Mouse (Mus musculus) hindbrain, embryonic 15.5 days (tissue): ENCODE data around the gene Cfap43. TPM values are rescaled to one million over a fixed set of nuclear protein-coding genes. Genes with fewer than 3 reads are reported as not detected.
"Not testable (repeated sequence)": the region's sequence is repeated elsewhere in the genome, so short reads cannot be mapped to it uniquely, and the experiment has no call there.

Experiments
- ATAC-seq: fragments of 200-750 bp; cut with Nextera tagmentation; 2 replicates; pipeline ENCODE4 v1.8.0; 2017; ENCODE audit warnings: low read depth, moderate number of reproducible peaks, moderate TSS enrichment; ENCODE audit not compliant: low FRiP score
- H3K27ac ChIP-seq: fragments of 300-500 bp; sonication (generic); replicated peaks from 2 replicates; pipeline ENCODE4 v1.5.1; 2015; ENCODE audit warnings: mild to moderate bottlenecking, inconsistent platforms
- H3K27me3 ChIP-seq: fragments of 300-500 bp; sonication (generic); 2 replicates; pipeline ENCODE4 v1.6.1; 2015; ENCODE audit warnings: control low read depth, inconsistent platforms
- H3K36me3 ChIP-seq: fragments of 300-500 bp; sonication (generic); 2 replicates; pipeline ENCODE4 v1.6.1; 2015; ENCODE audit warnings: control low read depth, inconsistent platforms
- H3K4me1 ChIP-seq: fragments of 300-500 bp; sonication (generic); replicated peaks from 2 replicates; pipeline ENCODE4 v1.6.1; 2015; ENCODE audit warnings: control low read depth, inconsistent platforms
- H3K4me2 ChIP-seq: fragments of 300-500 bp; sonication (generic); 2 replicates; pipeline ENCODE4 v1.6.1; 2015; ENCODE audit warnings: moderate library complexity, mild to moderate bottlenecking, inconsistent platforms
- H3K4me3 ChIP-seq: fragments of 300-500 bp; sonication (generic); 2 replicates; pipeline ENCODE4 v1.5.1; 2015; ENCODE audit warnings: mild to moderate bottlenecking, inconsistent platforms
- H3K9ac ChIP-seq: fragments of 300-500 bp; sonication (generic); 2 replicates; pipeline ENCODE4 v1.6.1; 2015; ENCODE audit warnings: inconsistent platforms
- H3K9me3 ChIP-seq: fragments of 300-500 bp; sonication (generic); 2 replicates; pipeline ENCODE4 v1.6.1; 2016; ENCODE audit warnings: control low read depth, inconsistent platforms
- WGBS: fragments of 180-500 bp; shearing (Covaris S2); methylation state at CpG from one replicate; pipeline ENCODE4 v1.1.7; 2015; 5-methylcytosine and 5-hydroxymethylcytosine counted together
- polyA plus RNA-seq: library from polyadenylated mRNA; unstranded; fragments of >200 nt; fragmentation: Nextera tagmentation; extraction: Ambion mirVana; gene quantifications from 2 replicates; pipeline ENCODE4 v1.2.1, GENCODE M21; 2015

The Cfap43 gene
- polyA plus RNA-seq, 1 experiment from 2014 or later = 2.3 TPM

- no peaks in the 10 kb centered on the region for H3K9me3 ChIP-seq
- 94% methylated on average over 8 of the region's 8 CpGs for WGBS
- no peak overlapping the region for H3K4me2 ChIP-seq
- H3K27me3 ChIP-seq = no peaks in the 10 kb centered on the region
- H3K36me3 ChIP-seq = peaks cover 19% of the 10 kb centered on the region; the same call in 1 of the 2 replicates
- no peak for ATAC-seq
- no peak overlapping the region for H3K9ac ChIP-seq
- H3K4me3 ChIP-seq = no peak overlapping the region
- H3K4me1 ChIP-seq = peaks cover 13% of the 10 kb centered on the region; the same call in 1 of the 2 replicates
- H3K27ac ChIP-seq = no peak overlapping the region
Observed at GRCm38 (mm10) chr19:47859180-47859579, 59.9 kb downstream of the Cfap43 start.

- Histone ChIP-seq H3K27ac (no peak overlapping the region), H3K36me3 (0 out of 2 replicates have a peak, but pooled peaks cover 14% of the 10 kb centered on the region), H3K4me2 (no peak overlapping the region), H3K4me1 (peaks cover 19% of the 10 kb centered on the region), H3K4me3 (no peak overlapping the region), H3K27me3 (no peaks in the 10 kb centered on the region), H3K9ac (no peak overlapping the region), H3K9me3 (no peaks in the 10 kb centered on the region)
- WGBS = 75% methylated on average over 18 of the region's 18 CpGs
- no peak for ATAC-seq
Observed at GRCm38 (mm10) chr19:47857957-47858942, 60.8 kb downstream of the Cfap43 start.

- Histone ChIP-seq H3K27ac (peak within 1 kb of the TSS; percentile 54), H3K4me3 (peak within 1 kb of the TSS; percentile 57), H3K36me3 (0 out of 2 replicates have a peak, but pooled peaks cover 10% of the 10 kb centered on the region), H3K9ac (peak within 1 kb of the TSS; percentile 78), H3K9me3 (no peaks in the 10 kb centered on the region), H3K27me3 (no peaks in the 10 kb centered on the region), H3K4me2 (peak within 1 kb of the TSS; percentile 86), H3K4me1 (peaks cover 19% of the 10 kb centered on the region)
- under 1% methylated on average over 59 of the region's 60 CpGs for WGBS
- ATAC-seq = peak; percentile 96
Observed at GRCm38 (mm10) chr19:47854796-47855783, 64.0 kb downstream of the Cfap43 start, which contains the start of gene Gsto1. Gsto1 (plus strand) TSS chr19:47854970.

- ATAC-seq = peak; percentile 82
- Histone ChIP-seq H3K27me3 (no peaks in the 10 kb centered on the region), H3K9me3 (no peaks in the 10 kb centered on the region), H3K36me3 (0 out of 2 replicates have a peak, but pooled peaks cover 1% of the 10 kb centered on the region), H3K4me3 (peak overlapping the region; percentile 57), H3K4me1 (peaks cover 19% of the 10 kb centered on the region), H3K4me2 (peak overlapping the region; percentile 86), H3K27ac (peak overlapping the region; percentile 54), H3K9ac (peak overlapping the region; percentile 78)
- WGBS = 21% methylated on average over 13 of the region's 13 CpGs
Observed at GRCm38 (mm10) chr19:47853951-47854795, 64.9 kb downstream of the Cfap43 start.

DNA sequence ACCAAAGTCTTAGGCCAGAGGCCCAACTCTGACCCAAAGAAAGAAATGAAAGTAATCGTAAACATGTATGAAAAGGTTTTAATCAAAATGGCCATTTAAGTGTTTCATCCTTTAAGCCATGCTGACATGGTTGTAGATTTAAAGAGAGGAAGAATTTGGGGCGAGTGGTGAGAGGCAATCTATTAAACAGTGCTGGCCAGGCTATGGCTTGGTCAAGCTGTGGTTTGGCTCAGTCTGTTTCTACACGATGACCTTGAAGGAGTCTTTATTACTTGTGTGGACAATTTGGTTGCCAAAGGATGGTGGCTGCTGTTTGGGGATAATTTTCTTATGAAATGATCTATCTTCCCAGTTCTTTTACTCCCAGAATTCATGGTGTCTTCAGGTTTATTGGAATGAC is 66.0 kb downstream of the Cfap43 start:
- Histone ChIP-seq H3K9ac (no peak overlapping the region), H3K4me1 (peaks cover 19% of the 10 kb centered on the region), H3K9me3 (no peaks in the 10 kb centered on the region), H3K27me3 (no peaks in the 10 kb centered on the region), H3K4me2 (no peak overlapping the region), H3K36me3 (no peaks in the 10 kb centered on the region), H3K4me3 (no peak overlapping the region), H3K27ac (no peak overlapping the region)
- no peak for ATAC-seq
- 95% methylated on average over 3 of the region's 3 CpGs for WGBS

DNA sequence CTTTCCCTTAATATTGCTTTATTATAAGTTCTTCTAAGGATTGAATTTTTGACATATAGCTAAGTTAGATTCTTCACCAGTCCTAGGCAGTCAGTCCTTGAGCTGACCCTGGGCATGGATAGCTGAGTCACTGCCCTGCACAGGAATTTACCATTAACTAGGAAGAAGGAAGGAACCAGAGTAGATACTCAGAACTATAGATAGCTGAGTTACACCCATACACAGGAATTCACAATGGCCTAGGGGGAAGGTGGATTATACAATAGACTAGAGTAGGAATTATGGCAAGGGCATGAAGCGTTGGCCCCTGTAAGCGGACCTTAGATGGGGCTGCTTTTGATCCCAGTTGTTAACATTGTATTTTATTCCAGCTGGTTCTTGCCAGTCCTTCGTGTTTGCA is 67.0 kb downstream of the Cfap43 start:
- H3K27ac ChIP-seq, H3K27me3 ChIP-seq, H3K36me3 ChIP-seq, H3K9me3 ChIP-seq, ATAC-seq, H3K9ac ChIP-seq, H3K4me2 ChIP-seq, H3K4me3 ChIP-seq: not testable (repeated sequence)
- 87% methylated on average over 3 of the region's 3 CpGs for WGBS
- peaks cover 19% of the 10 kb centered on the region for H3K4me1 ChIP-seq

DNA sequence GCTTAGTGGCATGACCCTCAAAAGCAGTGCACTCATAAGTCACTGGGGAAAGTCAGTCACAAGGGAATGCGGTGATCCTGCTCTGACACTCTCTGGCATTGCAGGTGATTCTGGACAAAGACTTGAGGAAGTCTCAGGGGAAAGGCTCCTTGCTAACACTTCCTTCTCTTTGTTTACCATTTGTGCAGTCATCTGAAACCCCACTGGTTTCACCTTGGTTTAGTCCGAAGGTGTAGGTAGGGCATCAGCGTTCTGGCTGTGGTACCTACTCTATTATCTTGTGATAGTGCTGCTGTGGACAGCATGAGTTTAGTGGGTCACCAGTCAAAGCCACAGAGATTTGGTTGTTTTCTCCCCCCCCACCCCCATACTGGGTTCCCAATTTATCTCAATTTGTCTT is 69.4 kb downstream of the Cfap43 start:
- Histone ChIP-seq H3K9ac (no peak overlapping the region), H3K4me2 (no peak overlapping the region), H3K9me3 (no peaks in the 10 kb centered on the region), H3K4me1 (peaks cover 11% of the 10 kb centered on the region), H3K27ac (no peak overlapping the region), H3K27me3 (no peaks in the 10 kb centered on the region), H3K36me3 (no peaks in the 10 kb centered on the region), H3K4me3 (no peak overlapping the region)
- 69% methylated on average over 3 of the region's 3 CpGs for WGBS
- no peak for ATAC-seq

DNA sequence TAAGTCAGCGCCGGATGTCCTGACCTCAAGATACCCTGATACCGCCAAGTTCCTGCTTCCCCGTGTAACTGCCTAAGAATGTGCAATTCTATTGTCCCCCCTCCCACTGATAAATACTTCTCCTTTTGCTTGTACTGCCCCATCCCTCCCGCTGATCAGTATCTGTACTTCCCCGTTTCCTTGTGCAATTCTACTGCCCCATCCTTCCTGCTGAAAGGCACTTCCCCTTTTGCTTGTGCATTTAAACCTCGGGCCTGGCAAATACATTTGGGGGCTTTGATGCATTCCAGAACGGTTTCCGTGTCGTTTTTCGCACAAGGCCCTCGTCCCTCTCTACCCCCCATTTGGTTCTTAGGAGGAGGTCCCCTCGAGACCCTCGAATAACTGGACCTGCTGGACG is 77.9 kb downstream of the Cfap43 start:
- not testable (repeated sequence) for H3K9me3 ChIP-seq, H3K36me3 ChIP-seq, H3K27ac ChIP-seq, H3K4me2 ChIP-seq, H3K9ac ChIP-seq, ATAC-seq, H3K4me3 ChIP-seq, H3K27me3 ChIP-seq, H3K4me1 ChIP-seq
- 86% methylated on average over 15 of the region's 15 CpGs for WGBS

DNA sequence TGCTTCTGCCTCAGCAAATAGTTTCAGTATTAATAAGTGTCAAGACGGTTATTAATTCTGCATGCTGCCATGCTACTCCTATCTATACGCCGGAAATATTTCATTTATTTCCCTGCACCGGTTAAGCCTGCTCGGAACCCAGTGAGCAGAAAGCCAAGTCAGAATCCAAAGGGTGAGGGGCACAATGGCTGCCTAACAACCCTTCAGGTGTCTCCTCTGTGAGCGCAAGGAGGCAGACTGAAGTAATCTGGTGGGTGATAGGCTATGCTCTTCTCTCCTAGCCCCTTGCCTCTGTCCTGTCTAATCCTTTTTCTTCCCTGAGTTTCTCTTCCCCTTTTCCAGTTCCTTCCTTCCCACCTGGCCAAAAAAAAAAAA is 81.6 kb downstream of the Cfap43 start:
- 2% methylated on average over 6 of the region's 6 CpGs for WGBS
- Histone ChIP-seq H3K4me3 (peak overlapping the region; percentile 61), H3K27me3 (no peaks in the 10 kb centered on the region), H3K4me2 (peak overlapping the region; percentile 91), H3K36me3 (no peaks in the 10 kb centered on the region), H3K9me3 (no peaks in the 10 kb centered on the region), H3K27ac (no peak overlapping the region), H3K9ac (peak overlapping the region; percentile 46), H3K4me1 (0 out of 2 replicates have a peak, but pooled peaks cover 6% of the 10 kb centered on the region)
- peak; percentile 82 for ATAC-seq

DNA sequence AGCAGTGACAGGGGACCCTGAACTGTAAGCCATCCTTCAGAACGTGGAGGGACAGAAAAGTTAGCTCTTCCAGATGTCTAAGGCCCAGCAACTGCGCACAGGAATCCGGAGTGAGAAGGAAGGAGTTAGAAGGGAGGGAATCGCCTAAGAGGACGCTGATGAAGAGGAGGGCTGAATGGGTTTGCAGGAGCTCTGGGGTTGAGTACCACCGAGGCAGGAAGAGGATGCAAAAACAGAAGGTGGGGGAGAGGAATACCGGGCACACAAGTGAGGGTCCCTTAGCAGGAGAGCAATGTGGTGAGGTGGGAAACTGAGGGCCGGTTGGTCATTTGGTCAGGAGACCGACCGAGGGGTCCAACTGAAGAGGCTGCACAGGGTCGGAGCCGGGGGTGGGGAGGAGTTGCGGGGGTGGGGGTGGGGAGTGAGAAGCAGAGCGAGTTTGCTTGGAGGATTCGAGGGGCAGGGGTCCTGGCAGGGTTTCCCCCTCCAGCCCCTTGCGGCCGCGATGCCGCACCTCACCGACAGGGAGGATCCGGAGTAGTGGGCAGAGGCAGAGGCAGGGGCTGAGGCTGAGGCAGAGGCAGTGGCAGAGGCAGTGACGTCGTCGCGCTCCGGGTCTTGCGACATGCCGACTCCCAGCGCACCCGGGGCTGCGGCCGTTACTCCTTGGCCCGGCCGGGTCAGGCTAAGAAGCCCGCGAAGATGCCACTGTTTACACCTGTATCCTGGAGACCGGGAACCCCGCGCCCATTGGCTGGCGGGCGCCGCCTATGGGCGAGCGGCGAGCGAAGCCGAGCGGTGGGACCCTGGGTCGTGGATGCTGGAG is 82.2 kb downstream of the Cfap43 start:
- H3K4me3 ChIP-seq = peak overlapping the region; percentile 61
- H3K4me1 ChIP-seq = 0 out of 2 replicates have a peak, but pooled peaks cover 6% of the 10 kb centered on the region
- no peaks in the 10 kb centered on the region for H3K27me3 ChIP-seq
- no peaks in the 10 kb centered on the region for H3K9me3 ChIP-seq
- no peaks in the 10 kb centered on the region for H3K36me3 ChIP-seq
- no peak overlapping the region for H3K27ac ChIP-seq
- peak overlapping the region; percentile 46 for H3K9ac ChIP-seq
- WGBS = 4% methylated on average over 49 of the region's 49 CpGs
- peak; percentile 97 for ATAC-seq
- peak overlapping the region; percentile 91 for H3K4me2 ChIP-seq
